Mouse (Mus musculus) limb, embryonic 10.5 days (tissue): ENCODE measurements around the gene Uvssa. TPM values are rescaled to one million over a fixed set of nuclear protein-coding genes. Genes with fewer than 3 reads are reported as not detected.

Experiments used
- DNase-seq: peaks from one replicate; pipeline ENCODE4 v3.0.0-alpha.2; 2017; ENCODE audit warnings: low spot score
- H3K27ac ChIP-seq: fragments of 300-500 bp; sonication (generic); 2 replicates; pipeline ENCODE4 v1.5.1; 2016; ENCODE audit warnings: mild to moderate bottlenecking
- H3K27me3 ChIP-seq: fragments of 300-500 bp; sonication (generic); 2 replicates; pipeline ENCODE4 v1.6.1; 2016; ENCODE audit warnings: low read depth, mild to moderate bottlenecking; ENCODE audit not compliant: poor library complexity, severe bottlenecking
- H3K36me3 ChIP-seq: fragments of 300-500 bp; sonication (generic); 2 replicates; pipeline ENCODE4 v1.6.1; 2016; ENCODE audit warnings: mild to moderate bottlenecking, moderate library complexity
- H3K4me1 ChIP-seq: fragments of 300-500 bp; sonication (generic); 2 replicates; pipeline ENCODE4 v1.6.1; 2016
- H3K4me3 ChIP-seq: fragments of 300-500 bp; sonication (generic); 2 replicates; pipeline ENCODE4 v1.5.1; 2016; ENCODE audit warnings: mild to moderate bottlenecking, moderate library complexity
- H3K9me3 ChIP-seq: fragments of 300-500 bp; sonication (generic); replicated peaks from 2 replicates; pipeline ENCODE4 v1.6.1; 2016; ENCODE audit warnings: mild to moderate bottlenecking
- WGBS: fragments of 180-500 bp; shearing (Covaris S2); methylation state at CpG from one replicate; pipeline ENCODE4 v1.1.7; 2016; 5-methylcytosine and 5-hydroxymethylcytosine counted together
- polyA plus RNA-seq: library from polyadenylated mRNA; unstranded; fragments of >200 nt; fragmentation: Nextera tagmentation; extraction: Ambion mirVana; gene quantifications from 2 replicates; pipeline ENCODE4 v1.2.1, GENCODE M21; 2016

The Uvssa gene
- polyA plus RNA-seq, 1 experiment from 2014 or later = 8.6 TPM

DNA sequence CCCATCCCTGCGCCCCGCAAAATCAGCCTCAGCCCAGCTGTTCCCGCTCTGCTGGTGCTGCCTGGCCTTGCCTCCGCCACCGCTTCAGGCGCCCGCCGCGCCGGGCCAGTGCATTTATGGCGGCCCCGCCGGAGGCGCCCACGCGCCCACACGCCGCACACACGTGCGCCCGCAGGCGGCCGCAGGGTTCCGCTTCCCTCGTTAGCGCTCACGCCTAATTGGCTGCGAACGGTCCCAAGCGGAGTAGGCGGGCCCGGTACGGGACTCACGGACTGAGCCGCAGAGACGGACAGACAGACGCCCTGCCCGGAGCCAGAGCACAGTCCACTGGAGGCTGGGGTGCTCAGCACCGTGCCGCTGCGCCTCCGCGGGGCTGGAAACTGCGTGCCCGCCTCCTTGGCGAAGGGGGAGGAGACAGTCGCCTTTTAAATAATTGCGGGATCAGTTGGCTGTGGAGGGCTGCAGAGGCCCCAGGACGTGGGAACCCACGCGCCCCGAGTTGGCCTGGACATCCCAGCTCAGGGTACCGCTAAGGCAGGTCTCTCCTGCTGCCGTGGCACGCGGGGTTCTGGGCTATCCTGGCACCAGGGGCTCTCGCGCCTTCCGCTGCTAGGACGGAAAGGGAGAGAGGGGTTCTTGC, 55.9 kb downstream of the Uvssa start:
- Histone ChIP-seq H3K27ac (0 out of 2 replicates have a peak overlapping the region, but pooled peaks have one; percentile 1), H3K4me1 (peaks cover 50% of the 10 kb centered on the region), H3K9me3 (no peaks in the 10 kb centered on the region), H3K27me3 (peaks cover 100% of the 10 kb centered on the region), H3K4me3 (peak overlapping the region; percentile 40), H3K36me3 (no peaks in the 10 kb centered on the region)
- WGBS = under 1% methylated on average over 60 of the region's 60 CpGs
- DNase-seq = peak; percentile 60

DNA sequence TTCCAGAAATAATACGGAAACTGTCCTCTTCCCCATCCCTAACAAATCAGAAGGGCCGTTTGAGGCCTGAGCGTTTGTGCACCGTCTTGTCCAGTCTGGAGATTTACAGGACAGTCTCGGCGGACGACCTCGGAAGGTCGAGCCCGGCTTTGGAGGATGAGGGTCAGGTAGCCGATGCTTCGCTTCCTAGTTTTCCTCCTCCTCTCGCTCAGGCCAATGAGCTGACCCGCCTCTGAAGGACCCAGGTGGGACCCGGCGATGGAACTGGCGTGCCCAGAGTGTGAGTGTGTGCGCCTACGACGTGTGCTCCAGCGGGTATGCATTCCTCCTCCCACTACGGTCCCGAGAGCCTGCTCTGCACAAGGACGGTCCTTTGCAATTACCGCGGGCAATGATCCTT, 56.8 kb downstream of the Uvssa start:
- H3K27me3 ChIP-seq = peaks cover 93% of the 10 kb centered on the region
- H3K36me3 ChIP-seq = no peaks in the 10 kb centered on the region
- no peaks in the 10 kb centered on the region for H3K9me3 ChIP-seq
- no peak for DNase-seq
- 2% methylated on average over 26 of the region's 26 CpGs for whole genome bisulfite sequencing
- H3K27ac ChIP-seq = no peak overlapping the region
- H3K4me1 ChIP-seq = peaks cover 50% of the 10 kb centered on the region
- H3K4me3 ChIP-seq = no peak overlapping the region; the same call in 1 of the 2 replicates

DNA sequence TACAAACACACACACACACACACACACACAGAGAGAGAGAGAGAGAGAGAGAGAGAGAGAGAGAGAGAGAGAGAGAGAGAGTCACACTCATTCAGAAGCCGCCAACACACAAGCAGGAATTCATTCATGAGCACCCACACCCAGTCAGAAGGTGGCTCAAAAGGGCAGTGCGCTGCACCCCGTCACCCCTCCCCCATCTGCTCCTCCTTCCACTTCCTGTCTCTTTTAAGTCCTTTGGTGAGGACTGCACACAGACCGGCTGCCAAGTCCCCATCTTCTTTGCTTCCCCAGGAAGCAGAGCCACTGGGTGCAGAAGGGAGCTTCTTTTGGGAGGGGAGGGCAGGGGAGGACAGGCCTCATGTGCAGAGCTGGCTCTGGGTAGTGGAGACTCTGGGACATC, 57.6 kb downstream of the Uvssa start:
- WGBS = 1% methylated on average over 4 of the region's 4 CpGs
- H3K36me3 ChIP-seq = no peaks in the 10 kb centered on the region
- H3K27me3 ChIP-seq = peaks cover 91% of the 10 kb centered on the region
- H3K4me1 ChIP-seq = peaks cover 44% of the 10 kb centered on the region
- H3K9me3 ChIP-seq = no peaks in the 10 kb centered on the region
- H3K4me3 ChIP-seq = no peak overlapping the region
- no peak for DNase-seq
- no peak overlapping the region for H3K27ac ChIP-seq

DNA sequence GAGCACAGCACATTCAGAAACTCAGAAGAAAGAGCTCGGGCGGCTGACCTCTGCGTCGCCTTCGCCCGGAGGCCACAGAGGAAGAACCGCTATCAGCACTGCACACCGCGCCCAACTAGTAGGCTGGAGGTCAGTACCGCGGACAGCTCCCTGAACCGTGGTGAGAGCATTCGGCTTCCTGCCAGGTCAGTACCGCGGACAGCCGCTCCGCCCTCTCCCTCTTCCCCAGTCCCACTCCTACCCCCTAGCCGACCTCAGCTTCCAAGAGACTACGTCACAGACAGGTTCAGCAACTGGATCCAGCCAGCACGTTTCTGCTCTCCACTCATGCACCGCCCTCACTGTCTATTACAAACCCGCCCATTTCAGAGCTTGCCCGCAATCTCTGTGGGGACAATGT, 59.9 kb downstream of the Uvssa start:
- H3K4me1 ChIP-seq = peaks cover 27% of the 10 kb centered on the region
- DNase-seq = peak; percentile 98
- no peaks in the 10 kb centered on the region for H3K36me3 ChIP-seq
- H3K9me3 ChIP-seq = no peaks in the 10 kb centered on the region
- H3K27ac ChIP-seq = no peak overlapping the region
- WGBS = 3% methylated on average over 23 of the region's 23 CpGs
- H3K27me3 ChIP-seq = peaks cover 91% of the 10 kb centered on the region
- no peak overlapping the region for H3K4me3 ChIP-seq

DNA sequence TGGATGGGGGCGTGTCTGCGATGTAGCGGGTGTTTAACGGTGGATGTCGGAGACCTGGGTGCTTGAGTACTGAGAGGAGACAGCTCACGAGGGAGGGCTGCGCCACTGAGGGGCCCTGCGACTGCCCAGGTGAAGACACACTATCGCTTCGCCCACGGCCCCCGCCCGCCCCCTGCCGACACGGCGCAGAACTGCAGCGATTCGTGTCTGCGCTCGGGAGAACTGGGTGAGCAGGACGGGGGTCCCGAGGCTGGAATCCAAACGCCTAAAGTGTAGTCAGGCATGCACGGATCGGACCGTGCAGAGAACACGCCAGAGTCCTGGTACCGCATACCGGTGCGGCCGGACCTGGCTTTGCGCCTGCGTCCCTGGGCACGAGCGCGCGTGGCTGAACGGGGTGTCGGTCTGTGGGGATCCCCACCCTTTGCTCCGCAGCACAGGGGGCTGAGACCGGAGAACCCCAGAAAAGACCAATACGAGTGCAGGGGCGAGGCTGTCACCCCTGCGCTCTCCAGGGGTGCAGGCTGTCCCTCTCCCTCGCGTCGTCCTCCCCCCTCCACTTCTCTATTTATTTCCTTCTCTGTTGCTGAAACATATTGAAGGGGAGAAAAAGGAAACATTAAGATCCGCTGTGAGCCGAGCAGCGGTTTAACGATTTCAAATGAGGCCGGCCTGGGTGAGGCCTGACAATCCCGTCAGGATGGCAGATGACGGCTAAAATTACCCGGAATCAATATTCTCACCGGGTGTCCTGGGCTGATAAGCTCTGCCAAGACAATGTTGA, 64.8 kb downstream of the Uvssa start:
- H3K9me3 ChIP-seq = no peaks in the 10 kb centered on the region
- no peaks in the 10 kb centered on the region for H3K36me3 ChIP-seq
- peaks cover 71% of the 10 kb centered on the region for H3K27me3 ChIP-seq
- WGBS = 8% methylated on average over 56 of the region's 56 CpGs
- H3K27ac ChIP-seq = no peak overlapping the region
- peak; percentile 86 for DNase-seq
- peaks cover 8% of the 10 kb centered on the region for H3K4me1 ChIP-seq
- H3K4me3 ChIP-seq = peak overlapping the region; percentile 35

DNA sequence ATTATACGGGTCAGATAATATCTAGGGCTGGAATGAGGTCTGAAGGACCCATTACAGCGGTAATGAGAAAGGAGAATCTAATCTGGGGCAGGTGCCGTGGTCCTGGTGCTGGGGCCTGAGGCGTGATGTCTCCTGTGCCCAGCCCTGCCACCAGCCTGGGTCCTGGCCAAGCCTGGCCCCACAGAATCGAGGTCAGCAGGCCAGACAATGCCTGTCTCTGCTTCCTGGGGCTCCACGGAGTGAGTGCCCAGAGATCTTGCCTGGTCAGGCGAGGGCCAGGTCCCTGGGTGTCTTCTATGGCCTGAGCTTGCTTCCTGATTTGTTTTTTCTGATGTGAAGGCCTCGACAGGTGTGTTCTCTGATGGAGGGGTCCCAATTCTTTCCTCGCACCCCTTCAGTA, 65.4 kb downstream of the Uvssa start:
- Histone ChIP-seq H3K36me3 (no peaks in the 10 kb centered on the region), H3K9me3 (no peaks in the 10 kb centered on the region), H3K27me3 (peaks cover 64% of the 10 kb centered on the region), H3K27ac (no peak overlapping the region), H3K4me1 (peaks cover 8% of the 10 kb centered on the region), H3K4me3 (no peak overlapping the region)
- DNase-seq = no peak
- 54% methylated on average over 9 of the region's 9 CpGs for WGBS

DNA sequence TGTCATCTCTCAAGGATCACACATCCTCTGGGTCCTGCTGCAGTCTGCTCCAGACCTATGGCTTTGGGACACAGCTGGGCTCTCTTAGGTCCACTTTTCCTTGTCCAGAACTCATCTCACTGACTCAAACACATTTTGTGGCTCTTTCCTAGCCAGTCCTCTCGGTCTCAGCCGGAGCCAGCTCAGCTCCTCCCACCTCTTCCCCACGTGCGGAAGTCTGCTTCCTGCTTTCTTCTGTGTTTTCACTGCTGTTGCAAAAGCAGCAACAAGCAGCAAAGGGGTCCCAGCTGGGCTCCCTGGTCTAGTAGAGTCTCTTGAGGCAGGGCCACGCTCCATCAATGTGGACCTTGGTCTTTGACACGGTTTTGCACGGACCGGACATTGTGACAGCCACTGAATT, 77.4 kb downstream of the Uvssa start:
- 68% methylated on average over 8 of the region's 8 CpGs for WGBS
- no peaks in the 10 kb centered on the region for H3K9me3 ChIP-seq
- DNase-seq = no peak

DNA sequence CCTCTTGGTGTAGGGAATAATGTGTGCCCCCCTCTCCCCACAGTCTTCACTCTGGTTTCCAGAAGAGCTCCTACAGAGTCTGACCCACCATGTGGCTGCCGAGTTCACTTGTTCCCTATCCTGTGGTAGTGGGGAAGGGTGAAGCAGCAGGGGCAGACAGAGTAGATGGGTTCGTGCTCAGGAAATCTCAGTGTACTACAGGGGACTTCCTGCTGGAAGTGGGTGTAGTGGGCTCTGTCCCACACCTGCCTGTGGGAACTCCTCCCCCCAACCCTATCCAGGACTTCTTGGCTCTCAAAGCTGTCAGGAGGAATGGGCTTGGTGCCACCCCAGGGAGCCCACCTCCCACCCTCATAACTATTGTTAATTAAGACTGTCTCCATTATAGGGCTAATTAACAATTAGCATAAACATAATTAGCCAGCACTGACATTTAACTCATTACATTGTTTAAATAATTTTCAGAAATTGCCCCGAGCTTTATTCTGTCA, 79.8 kb downstream of the Uvssa start:
- H3K27me3 ChIP-seq = peaks cover 21% of the 10 kb centered on the region
- peaks cover 18% of the 10 kb centered on the region for H3K4me1 ChIP-seq
- no peak for DNase-seq
- H3K9me3 ChIP-seq = no peaks in the 10 kb centered on the region
- H3K4me3 ChIP-seq = no peak overlapping the region
- H3K36me3 ChIP-seq = no peaks in the 10 kb centered on the region
- H3K27ac ChIP-seq = no peak overlapping the region
- 68% methylated on average over 3 of the region's 3 CpGs for WGBS

More for the DNA sequence above, 77.4 kb downstream of the Uvssa start:
- no peak overlapping the region for H3K27ac ChIP-seq
- H3K36me3 ChIP-seq = no peaks in the 10 kb centered on the region
- peaks cover 16% of the 10 kb centered on the region; the same call in 1 of the 2 replicates for H3K27me3 ChIP-seq
- peaks cover 14% of the 10 kb centered on the region for H3K4me1 ChIP-seq
- H3K4me3 ChIP-seq = no peak overlapping the region

DNA sequence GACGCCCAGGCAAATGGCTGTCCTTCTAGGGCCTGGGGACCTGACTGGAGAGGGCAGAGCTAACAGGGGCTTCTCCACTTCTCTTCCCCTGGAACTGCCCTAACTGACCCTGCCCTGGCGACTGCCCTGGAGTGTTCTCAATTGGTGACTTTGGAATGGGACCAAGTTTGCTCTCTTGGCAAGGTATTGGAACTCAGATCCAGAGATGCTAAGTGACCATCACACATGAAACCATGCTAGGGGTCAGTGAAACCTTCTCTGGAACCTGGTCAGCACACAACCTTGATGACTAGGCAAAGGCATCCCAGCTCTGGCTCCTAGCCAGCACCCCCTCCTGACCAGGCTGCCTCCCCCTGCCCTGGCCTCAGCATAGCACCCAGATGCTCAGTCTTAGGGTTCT, 80.8 kb downstream of the Uvssa start:
- Histone ChIP-seq H3K4me3 (no peak overlapping the region), H3K36me3 (no peaks in the 10 kb centered on the region), H3K4me1 (peaks cover 28% of the 10 kb centered on the region), H3K9me3 (no peaks in the 10 kb centered on the region), H3K27ac (no peak overlapping the region), H3K27me3 (peaks cover 27% of the 10 kb centered on the region)
- WGBS = 71% methylated on average over 2 of the region's 2 CpGs
- no peak for DNase-seq

DNA sequence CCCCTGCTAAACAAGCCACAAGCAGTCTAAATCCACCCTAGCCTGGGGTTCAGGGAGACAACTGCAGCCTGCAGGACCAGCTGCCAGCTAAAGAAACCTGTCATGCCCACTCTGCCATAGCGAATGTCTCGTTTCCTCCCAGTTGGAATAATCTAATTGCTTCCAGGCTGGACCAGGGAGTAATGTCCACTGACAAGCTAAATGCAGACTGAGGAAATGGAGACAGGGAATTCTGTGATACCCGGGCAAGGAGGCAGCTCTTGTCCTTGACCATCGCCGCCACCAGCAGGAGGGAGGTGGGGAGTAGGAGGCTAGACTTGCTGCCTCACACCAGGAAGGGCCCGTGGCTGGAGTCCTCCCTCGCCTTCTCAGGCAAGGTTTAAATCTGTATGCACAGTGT, 86.0 kb downstream of the Uvssa start:
- H3K27ac ChIP-seq = no peak overlapping the region
- H3K9me3 ChIP-seq = no peaks in the 10 kb centered on the region
- H3K4me1 ChIP-seq = peaks cover 20% of the 10 kb centered on the region
- H3K27me3 ChIP-seq = peaks cover 29% of the 10 kb centered on the region
- H3K36me3 ChIP-seq = no peaks in the 10 kb centered on the region
- H3K4me3 ChIP-seq = no peak overlapping the region
- no peak for DNase-seq
- WGBS = 65% methylated on average over 7 of the region's 7 CpGs

DNA sequence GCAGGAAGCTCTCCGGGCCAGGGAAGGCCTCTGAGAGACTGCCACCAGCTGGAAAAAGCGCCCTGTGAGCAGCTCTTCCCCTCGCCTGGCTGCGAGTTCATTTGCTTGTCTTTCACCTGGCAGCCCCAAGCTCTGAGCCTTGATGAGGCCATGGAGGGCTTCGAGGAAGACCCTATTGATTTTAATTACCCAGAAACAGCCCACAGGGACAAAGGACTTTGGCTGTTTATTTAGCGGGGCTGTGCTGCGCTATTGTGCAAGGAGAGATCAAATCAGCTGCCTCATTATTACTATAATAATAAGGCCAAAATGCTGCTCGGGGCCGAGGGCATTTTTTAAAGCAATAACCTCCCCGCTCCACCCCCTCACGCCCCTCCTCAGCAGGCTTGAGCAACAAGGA, 87.1 kb downstream of the Uvssa start:
- WGBS = 66% methylated on average over 11 of the region's 11 CpGs
- H3K27ac ChIP-seq = no peak overlapping the region
- H3K27me3 ChIP-seq = peaks cover 21% of the 10 kb centered on the region
- no peaks in the 10 kb centered on the region for H3K9me3 ChIP-seq
- H3K4me3 ChIP-seq = no peak overlapping the region
- H3K4me1 ChIP-seq = peaks cover 20% of the 10 kb centered on the region
- no peaks in the 10 kb centered on the region for H3K36me3 ChIP-seq
- DNase-seq = no peak
